Mouse (Mus musculus) liver, postnatal 0 days (tissue): Measurements from ENCODE around the gene Tcap.

Source experiments
- CTCF ChIP-seq: sonication (generic); IDR thresholded peaks from 2 replicates; pipeline ENCODE4 v1.5.1; 2016; ENCODE audit warnings: antibody characterized with exemption, low read depth
- EP300 ChIP-seq: IDR thresholded peaks from 2 replicates; pipeline ENCODE4 v1.6.1; 2016; ENCODE audit warnings: antibody characterized with exemption, low read depth, mild to moderate bottlenecking

DNA sequence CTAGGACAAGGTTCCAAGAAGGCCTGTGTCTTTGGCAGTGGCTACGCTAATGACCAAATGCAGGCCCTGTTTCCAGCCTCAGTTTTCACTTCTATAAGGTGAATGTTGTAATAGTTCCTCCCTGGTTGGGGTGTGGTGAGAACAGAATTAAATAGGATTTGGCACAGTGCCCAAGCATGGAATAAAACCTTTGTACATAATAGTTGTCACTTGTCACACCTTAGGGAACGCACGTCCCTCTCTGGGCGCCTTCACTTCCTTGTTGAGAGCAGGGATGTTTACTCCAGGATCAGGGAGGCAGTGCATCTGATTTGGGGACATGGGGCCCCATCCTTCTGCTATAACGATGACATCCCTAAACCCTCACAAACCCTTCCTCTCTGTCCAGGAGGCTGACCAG is 44.8 kb downstream of the Tcap start:
- TF ChIP-seq EP300, result no peak
- TF ChIP-seq CTCF, result no peak
